Mouse (Mus musculus): ENCODE measurements around the gene Wdfy3.

The Wdfy3 gene

DNA sequence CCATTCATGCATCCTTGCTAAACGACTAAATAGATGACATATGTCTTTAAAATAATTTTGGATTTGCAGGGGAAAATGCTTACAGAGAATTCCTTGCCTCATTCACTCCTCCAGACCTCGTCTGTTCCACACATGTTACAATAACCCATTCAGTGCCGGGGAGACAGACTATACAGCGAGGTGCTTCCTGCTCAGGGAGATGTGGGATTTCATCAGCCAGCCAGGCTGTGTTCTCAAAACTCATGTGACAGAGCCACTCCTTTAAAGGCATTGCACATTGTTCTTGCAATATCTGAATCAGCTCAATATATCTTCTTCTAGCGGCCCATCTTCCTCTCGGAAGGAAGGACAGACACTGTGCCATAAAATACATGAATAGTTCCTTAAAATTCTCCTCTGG, 70.8 kb downstream of the Wdfy3 start:
- DNase-seq (ENCODE audit: low spot score) = no peak

DNA sequence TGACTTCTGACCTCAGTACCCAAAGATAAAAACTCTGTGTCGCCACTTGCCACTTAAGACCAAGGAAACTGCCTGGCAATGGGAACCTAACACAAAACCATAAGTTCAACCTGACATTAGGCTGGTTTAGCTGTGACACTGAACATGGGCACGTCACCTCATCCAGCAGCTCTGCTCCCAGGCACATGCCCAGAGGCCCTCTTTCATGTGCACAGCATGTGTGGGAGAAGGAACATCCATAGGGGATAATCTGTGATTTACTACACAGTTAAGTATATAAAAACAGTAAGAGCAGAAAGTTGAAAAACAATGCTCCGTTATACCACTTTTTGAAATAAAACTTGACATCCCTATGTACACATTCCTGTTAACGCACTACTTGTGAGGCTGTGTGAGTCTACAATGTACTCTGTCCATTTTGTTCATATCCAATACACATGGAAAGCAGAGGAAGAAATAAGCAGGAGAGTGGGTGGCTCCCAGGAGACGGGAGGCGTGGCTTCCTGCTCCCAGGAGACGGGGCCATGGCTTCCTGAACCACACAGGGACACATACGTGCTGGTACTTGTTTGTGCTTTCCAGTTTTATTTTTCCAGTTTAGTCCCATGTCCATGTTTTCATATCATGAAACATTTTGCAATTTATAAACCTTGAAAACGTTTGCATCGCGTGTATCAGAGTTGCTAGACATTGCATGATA, 73.5 kb downstream of the Wdfy3 start:
- no peak for DNase-seq (ENCODE audit: low spot score)

DNA sequence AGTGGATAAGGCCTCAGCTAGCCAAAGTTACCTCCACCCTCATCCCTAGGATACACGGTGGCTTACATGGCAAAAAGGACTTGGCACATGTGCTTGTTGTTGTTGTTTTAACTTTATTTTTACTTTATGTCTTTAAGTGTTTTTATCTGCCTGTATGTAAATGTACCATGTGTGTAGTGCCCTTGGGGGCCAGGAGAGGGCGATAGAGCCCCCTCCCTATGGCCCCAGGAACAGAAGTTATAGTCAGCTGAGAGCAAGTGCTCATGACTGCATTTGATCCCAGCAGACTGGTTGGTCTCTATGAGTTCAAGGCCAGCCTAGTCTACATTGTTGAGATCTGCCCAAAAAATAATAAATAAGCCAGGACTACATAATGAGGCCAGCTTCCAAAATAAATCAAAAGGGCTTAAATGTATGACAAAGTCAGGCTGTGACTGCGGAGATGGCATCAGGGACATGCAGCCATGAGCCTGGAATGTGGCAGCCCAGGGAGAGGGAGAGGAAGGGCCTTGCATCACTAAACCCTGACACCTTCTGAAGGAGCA, 74.2 kb downstream of the Wdfy3 start:
- DNase-seq (ENCODE audit: low spot score) = peak; percentile 16

DNA sequence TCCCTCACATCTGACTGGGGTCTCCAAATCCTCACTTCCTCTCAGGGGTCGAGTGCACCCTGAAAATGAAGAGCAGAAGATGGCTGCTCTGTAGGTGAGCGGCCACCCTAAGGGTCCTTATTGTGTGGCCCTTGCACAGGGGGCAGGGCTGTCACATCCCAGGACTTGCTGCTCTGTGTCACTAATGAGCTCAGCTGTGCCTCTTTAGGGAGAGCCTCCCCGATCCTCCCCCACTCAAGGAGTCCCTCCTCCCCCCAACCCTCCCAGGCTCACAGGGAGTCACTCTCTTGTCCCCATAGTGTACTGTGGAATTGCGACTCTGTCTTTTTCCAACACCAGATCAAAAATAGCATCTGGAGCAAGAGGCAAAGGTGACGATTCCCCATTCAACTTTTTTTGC, 75.7 kb downstream of the Wdfy3 start:
- DNase-seq (ENCODE audit: low spot score) = peak; percentile 20

DNA sequence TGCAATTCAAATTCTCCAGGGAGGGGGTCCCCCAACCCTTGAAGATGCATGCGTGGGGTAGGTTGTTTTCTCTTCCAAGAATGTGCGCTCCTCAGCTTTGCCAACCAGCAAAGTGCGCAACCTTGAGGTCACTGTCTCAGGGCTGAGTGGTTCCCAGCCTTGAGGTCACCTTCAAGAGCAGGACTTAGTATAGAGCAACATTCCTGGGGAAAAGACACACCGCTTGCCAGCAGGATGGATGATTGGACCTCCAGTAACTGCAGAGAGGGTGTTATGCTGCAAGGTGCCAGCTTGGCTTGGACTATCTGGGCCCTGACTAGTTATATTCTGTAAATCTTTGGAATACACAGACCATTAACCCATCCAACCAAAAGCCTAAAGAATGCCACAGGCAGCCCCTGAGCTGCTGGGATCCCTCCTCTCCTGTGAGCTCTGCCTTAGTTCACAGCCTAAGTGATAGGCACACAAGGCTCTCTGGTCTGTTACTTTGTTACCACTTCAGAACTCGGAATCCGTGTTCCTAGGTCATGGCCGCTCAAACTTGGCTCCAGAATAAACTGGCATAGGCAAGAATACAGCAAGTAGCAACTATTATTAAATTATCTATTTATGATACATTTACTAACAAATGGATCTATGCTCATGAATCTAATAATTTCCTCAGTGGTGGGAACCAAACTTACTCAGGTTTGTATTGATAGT, 76.6 kb downstream of the Wdfy3 start:
- DNase-seq (ENCODE audit: low spot score) = no peak

DNA sequence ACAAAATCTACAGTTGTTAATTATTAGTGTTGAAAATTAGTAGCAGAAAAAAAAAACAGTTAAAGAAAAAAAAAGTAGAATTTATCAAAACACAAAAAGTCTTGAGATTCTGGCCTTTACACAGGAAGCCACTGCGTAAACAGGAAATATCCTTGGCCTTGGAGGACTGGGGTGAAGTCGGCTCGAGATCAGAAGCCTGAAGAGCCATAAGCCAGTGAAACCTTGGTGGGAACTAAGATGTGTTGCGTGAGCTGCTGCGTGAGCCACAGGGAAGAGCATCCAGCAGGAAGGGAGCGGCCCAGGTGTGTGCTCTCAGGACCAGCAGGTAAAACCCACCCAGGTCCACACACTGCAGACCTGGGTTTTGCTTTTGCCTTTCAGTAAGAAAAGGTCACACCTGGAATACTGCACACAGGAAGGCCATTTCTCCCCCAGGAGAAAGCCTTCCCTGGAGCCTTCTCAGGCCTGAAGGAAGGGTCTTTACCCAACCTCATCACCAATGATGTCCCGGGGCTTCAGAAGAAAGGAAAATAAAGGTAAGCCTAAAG, 79.3 kb downstream of the Wdfy3 start:
- no peak for DNase-seq (ENCODE audit: low spot score)

DNA sequence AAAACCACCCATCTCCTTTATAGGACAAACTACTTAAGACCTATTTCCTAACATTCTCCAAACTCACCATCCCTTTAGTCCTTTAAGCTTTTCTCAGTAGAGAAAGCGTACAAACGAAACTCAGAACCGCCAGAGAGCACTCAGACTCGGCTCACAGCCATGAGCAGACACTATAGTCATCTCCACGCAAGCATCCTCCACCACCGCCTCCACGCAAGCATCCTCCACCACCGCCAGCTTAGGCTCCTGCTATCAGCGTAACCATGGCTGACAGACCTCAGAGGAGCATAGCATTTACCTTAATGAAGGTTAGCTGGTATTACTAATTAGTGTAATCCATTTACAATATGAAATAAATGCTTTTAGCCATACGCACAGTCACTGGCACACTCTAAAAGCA, 81.2 kb downstream of the Wdfy3 start:
- DNase-seq (ENCODE audit: low spot score) = no peak

DNA sequence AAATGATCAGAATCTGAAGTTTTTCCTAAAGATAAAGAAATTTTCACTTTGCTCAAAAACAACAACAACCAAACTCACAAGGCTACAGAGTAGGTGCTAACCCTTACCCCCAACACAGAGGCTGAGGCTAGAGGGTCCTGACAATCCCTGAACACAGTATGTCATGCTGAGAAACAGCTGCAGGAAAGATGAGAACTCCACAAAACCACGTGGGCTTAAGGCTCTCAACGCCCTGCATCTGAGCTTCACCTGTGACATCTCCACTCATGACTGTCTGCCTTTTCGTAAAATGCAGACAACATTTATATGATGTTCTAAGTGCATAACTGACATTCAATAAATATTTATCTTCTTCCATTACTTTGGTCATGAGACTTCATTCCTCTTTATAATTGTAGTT, 83.0 kb downstream of the Wdfy3 start:
- DNase-seq (ENCODE audit: low spot score) = no peak

DNA sequence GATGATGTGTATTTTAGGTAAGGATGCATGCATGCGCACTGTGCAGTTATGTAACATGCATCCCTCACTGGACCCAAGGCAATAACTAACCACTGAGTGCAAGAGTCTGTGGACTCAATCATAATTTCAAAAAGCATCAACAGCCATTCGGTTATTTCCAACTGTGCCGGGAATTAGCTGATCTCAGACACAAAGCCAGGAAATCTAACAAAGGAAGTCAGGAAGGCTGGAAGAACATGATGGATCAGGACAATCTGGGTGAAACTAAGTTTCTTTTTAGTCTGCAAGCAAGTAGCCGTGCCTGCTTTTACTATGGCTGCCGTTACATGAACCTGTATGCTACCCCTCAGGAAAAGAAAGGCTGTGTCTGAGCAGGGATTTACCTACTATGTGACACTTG, 87.5 kb downstream of the Wdfy3 start:
- DNase-seq (ENCODE audit: low spot score) = no peak

DNA sequence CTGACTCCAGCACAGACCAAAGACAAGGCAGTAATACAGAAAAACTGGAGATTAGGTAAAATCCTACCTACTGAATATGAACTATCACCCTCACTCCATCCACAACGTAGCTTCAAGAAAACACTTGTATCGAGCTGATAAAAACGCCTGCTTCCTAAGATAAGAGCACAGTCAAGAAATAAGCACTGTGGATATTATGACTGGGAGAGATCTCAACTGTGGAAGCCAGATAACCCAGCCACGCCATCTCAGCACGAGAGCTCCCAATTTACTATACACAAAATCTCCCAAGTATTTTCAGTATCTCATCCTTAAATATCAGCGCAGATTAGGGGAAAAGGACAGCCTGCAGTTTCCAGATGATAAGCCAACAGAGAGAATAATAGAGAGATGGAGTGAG, 90.1 kb downstream of the Wdfy3 start:
- DNase-seq (ENCODE audit: low spot score) = no peak

DNA sequence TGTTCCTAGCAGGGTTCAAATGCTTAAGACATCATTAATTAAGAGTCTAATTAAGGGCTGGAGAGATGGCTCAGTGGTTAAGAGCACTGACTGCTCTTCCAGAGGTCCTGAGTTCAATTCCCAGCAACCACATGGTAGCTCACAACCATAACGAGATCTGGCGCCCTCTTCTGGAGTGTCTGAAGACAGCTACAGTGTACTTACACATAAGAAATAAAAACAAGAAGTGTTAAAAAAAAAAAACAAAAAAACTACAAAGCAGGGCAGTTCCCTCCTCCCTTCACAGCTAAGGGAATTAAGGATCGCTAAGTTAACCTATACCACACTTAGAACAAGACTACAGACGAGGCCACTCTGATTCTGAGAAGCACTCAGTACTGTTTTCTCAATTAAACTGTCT, 97.1 kb downstream of the Wdfy3 start:
- peak; percentile 5 for DNase-seq (ENCODE audit: low spot score)

DNA sequence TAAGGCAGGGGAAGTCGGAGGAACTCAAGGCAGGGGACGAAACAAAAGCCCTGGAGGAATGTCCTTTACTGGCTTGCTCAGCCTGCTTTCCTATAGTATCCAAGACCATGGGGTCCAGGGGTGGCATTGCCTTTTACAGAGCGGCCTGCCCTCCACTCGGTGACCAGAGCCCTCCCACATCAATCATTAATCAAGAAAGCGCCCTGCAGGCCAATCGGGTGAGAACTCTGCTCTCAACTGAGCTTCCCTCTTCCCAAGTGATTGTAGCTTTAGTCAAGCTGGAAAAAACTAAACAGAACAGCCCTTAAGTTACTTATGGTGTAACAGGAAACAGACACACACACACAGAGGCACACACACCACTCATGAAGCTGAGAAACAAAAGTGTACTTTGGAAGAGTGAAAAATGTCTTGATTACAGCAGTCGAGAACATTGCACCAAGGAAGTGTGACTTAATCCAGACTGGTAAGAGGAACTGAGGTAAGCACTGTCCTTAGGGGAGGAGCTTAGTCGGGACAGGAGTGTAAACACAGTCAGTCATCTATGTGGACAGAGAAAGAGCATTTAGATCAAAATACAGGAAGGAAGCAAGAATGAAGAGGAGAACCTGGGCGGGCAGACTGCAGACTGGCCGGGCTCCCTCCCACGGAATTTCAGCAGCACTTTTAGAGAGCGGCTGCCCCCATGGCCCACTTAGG, 101.4 kb downstream of the Wdfy3 start:
- DNase-seq (ENCODE audit: low spot score) = no peak

DNA sequence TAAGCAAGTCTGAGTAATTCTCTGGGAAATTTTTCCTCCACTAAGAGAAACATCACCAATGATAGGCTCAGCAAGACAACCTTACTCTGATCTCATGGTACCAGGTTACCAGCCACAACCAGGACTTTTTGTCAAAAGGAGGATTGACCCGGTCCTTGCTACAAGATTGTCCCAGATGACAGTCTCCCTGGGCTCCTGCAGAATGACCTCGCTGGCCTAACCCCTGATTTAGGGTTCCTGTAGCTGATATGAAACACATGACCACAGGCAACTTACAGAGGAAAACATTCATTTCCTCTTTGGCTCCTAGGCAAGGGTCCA, 101.9 kb downstream of the Wdfy3 start:
- no peak for DNase-seq (ENCODE audit: low spot score)

DNA sequence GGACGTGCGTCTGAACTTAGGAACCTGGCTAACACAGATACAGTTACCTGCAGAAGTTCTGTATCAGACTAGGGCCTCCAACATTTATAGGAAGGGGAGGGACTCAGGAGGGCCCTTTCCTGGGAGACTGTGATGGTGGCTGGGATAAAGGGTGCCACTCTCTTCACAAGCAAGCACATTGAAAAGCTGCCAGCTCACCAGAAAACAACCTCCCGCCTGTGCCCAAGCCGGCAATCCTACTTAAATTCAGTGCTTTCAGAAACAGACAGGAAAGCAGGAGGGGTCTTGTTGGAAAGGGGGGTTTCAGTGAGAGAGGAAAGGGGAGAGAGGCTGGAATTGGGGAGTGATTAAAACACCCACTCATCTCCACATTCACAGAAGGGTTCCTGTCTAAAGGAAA, 106.9 kb downstream of the Wdfy3 start:
- DNase-seq (ENCODE audit: low spot score) = no peak

DNA sequence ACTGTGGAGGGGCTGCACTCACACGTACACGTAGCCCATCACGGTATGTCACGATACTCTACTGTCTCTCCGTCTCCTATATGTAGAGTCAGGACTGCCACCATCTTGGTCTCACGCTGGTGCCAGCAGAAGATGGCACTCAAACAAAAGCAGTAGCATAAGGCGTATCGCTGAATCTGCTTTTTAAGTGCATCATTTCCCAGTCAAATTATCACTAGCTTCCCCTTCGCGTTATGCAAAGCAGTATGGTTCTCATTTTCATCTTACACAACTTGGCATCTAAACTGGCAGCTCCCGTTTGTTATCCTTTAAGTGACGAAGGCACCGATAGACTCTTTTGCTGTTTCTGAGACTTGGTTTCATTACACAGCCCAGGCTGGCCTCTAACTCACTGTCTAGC, 110.4 kb downstream of the Wdfy3 start:
- DNase-seq (ENCODE audit: low spot score) = no peak

DNA sequence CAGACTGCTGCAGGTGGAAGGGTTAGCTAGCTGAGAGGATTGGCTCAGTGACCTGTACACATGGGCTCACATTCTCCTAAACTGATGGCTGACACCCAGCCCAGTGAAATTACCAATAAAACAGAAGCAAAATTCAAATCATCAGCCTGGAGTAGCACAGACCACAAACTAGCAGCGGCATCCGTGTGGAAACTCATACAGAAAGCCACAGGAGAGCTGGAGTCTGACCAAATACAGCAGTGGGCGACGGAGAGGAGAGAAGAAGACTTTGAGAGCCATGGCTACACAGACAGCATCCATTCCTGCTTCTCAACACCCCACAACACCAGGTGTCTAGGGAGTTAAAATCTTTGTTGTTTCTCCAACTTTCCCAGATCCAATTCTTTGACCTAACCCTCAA, 110.8 kb downstream of the Wdfy3 start:
- no peak for DNase-seq (ENCODE audit: low spot score)

DNA sequence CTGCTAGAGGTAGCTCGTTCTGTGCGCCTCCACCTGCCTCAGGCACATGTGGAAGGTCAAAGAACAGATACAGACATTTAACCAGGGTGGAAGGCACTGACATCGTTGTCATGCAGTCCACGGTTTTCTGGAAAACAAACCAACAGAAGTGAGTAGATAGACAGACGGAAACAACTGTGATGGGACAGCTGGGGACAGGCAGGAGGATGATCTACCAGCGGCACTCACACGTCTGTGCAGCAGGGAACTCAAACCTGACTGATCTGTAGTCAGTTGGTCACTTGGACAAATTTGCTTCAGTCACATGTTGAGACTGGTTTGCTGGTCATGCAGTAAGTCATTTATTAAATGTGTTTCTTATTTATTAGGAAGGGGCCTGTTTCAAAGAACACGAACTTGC, 112.3 kb downstream of the Wdfy3 start:
- no peak for DNase-seq (ENCODE audit: low spot score)

DNA sequence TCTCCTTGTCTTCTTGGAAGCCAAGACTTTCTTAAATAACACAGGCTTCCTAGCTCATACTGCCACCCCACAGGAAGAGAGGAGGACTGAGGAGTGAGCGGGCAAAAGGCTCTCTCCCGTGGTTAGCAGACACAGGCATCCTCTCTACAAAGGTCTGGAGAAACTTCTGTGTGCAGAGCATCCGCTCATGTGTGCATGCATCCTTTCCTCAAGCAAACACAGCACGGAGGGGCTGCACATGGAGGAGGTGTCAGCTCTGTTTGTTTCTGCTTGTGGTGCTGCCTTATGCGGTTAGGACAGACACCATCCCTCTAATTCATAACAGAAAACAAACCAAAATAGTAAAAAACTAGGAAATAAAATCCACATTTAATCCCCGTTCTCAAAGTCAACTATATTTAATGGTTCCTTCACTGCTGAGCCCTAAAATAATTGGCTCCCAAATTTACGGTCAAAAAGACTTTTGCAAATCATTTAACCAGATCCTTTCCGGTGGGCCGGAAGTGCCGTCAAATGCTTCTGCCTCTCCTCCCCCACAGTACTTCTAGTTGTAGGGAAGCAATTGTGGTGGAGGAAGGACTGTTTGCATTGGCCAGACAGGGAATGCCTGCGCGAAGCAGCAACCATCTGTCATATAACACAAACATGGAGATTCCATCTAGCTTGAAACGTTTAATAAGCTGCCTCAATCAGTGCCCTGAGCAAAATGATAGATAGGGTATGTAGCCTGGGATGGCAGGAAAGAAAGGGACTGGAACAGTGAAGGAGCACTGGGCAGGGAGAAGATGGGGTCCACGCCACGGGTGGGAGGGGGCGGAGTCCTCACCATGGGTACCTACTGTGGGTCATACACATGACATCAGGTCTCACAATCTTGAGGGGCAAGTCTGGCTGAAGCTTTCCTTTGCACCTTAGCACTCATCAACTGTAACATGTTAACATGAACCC, 115.1 kb downstream of the Wdfy3 start:
- DNase-seq (ENCODE audit: low spot score) = no peak

DNA sequence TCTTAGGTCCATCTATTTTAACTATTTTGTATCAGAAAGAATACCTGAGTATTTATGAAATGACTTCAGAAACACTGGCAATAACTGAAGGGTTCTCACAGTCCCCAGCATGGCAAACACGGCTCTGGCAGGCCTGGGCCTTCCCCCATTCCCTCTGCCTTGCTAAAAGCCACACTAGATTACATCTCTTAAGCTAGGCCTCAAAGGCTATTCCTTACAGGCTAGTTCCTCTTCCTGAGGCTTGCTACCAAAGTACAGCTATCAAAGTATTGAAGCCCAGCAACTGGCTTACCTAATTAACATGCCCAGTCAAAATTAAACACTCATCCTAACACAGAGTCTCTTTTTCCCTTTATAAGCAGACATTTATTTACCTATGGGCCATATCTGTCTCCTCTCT, 117.8 kb downstream of the Wdfy3 start:
- no peak for DNase-seq (ENCODE audit: low spot score)

DNA sequence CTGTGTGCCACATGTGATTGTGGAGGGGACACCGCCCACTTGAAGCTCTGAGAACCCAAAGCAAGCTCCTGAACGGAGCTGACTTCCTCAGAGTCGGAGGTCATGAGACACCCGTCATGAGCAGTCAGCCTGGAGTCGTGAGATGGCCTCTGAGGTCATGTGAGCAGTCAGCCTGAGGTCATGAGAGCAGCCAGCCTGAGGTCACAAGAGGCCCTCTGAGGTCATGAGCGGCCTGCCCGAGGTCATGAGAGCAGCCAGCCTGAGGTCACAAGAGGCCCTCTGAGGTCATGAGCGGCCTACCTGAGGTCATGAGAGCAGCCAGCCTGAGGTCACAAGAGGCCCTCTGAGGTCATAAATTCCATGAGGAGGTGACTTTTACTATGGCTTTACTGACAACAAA, 120.4 kb downstream of the Wdfy3 start:
- no peak for DNase-seq (ENCODE audit: low spot score)

DNA sequence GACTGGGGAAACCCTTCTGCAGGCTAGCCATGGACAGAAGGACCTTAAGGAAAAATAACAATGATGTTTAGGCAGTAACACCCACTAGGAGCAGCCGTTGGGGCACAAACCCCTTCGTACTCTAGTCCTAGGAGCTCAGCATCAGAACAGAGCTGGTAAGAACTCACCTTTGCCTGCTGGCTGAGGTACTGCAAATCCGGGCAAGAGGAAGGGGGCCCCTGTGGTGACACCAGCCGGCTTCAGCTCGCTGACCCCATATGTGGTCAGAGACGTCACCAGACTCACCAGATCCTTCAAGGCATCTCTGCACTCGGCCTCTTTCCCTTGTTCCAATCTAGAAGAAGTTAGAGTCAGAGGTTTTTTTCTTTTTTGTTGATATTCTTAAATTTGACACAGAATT, 121.1 kb downstream of the Wdfy3 start:
- no peak for DNase-seq (ENCODE audit: low spot score)

DNA sequence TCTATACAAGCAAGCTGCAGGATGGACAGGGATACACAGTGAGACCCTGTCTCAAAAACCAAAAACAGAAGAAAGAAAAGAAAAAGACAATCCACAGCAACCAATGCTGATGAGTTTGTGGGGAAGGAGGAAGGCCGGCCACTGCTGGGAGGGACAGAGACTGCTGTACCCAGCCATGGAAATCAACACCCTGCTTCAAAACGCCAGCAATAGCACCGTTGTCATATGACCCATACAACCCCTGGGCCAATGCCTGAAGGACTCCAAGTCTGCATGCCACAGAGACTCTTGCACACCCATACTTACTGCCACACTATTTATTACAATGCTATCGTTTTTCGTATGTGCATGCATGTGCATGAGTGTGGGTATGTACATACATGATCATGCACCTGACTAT, 124.0 kb downstream of the Wdfy3 start:
- no peak for DNase-seq (ENCODE audit: low spot score)
